Mouse (Mus musculus) natural killer cell, adult 2 months (primary cell): ENCODE results near the gene Olfr593.
"Not testable (repeated sequence)": the region's sequence is repeated elsewhere in the genome, so short reads cannot be mapped to it uniquely, and the experiment has no call there.

Experiments used
- DNase-seq, 2 experiments: peaks; one replicate each; pipeline ENCODE4 v3.0.0; 2022; ENCODE audit warnings: low spot score in 2 of 2

The Olfr593 gene

GRCm38 (mm10) chr7:103211562-103211961, at the start of gene Olfr593:
Olfr593 (plus strand) TSS chr7:103211862.
- no peak for DNase-seq

GRCm38 (mm10) chr7:103169697-103170096, 42.0 kb upstream of the Olfr593 start:
- DNase-seq = no peak

GRCm38 (mm10) chr7:103178240-103178639, 33.4 kb upstream of the Olfr593 start, which contains the start of gene Olfr591:
Olfr591 (minus strand) TSS chr7:103178340.
- no peak for DNase-seq

- DNase-seq = not testable (repeated sequence)
Observed at GRCm38 (mm10) chr7:103184503-103184902, 27.2 kb upstream of the Olfr593 start, which contains the start of gene Olfr592. Olfr592 (plus strand) TSS chr7:103184803.

GRCm38 (mm10) chr7:103212050-103212449, 388 bp downstream of the Olfr593 start:
- DNase-seq = not testable (repeated sequence)

- DNase-seq = no peak
Observed at GRCm38 (mm10) chr7:103216696-103217095, 5.0 kb downstream of the Olfr593 start, which contains the start of gene Olfr594. Olfr594 (plus strand) TSS chr7:103216996.

GRCm38 (mm10) chr7:103252405-103252804, 40.7 kb downstream of the Olfr593 start, which contains the start of gene Usp17ld:
Usp17ld (minus strand) TSS chr7:103252505.
- not testable (repeated sequence) for DNase-seq
